In the genomic region with DNA sequence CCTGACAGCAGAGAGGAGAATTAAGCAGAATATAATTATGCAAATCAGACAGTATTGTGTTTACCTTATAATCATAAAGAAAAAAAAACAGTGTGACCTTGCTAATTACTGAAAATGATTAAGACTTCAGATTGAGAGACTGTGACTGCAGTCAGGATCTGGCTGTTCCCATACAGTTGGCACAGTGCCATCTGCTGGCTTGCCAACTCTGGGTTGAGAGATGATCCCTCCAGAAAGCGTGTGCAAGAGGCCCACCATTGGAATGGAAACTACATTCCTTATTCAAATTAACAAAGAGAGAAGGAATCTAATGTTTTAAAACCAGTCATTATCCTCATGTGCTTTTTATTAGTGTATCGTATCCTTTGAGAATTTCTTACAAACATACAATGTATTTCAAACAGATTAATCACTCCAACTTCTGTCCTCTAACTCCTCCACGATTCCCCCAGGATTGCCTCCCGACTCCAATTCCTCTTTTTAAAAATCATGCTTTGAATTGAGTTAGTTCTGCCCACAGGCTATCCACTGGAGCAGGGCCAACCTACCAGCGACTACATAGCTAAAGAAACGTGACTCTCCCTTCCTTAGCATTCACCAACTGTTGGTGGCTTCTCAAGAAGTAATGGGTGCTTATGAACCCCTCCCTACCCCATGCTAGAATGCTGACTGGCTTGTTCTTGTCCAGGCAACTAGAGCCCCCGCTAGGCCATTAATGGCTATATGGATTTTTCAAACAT, we compare ENCODE assay signal across 9 mouse cellular contexts.
A peak's percentile ranks its signal among the peaks of the same experiment; 100 is the strongest.
DNase-seq lines count a peak whose midpoint lies in the region; ATAC-seq and TF ChIP-seq lines count a peak whose summit lies in the region.
"Had no signal": no experiment of that assay in that cellular context is flagged by ENCODE, and none has a peak within 500 bp of the region (broad histone marks: within the 10 kb centered on the region; RNA-seq: fewer than 3 reads in every experiment).

No protein-coding gene starts in this region.

- peak; percentile 19 for DNase-seq in adrenal gland, postnatal 14 days
- DNase-seq in adrenal gland, adult 18-20 months (ENCODE audit: low spot score in 2 of 2), result no peak
- peak; percentile 38 for DNase-seq in kidney, postnatal 10 days
- DNase-seq in lung, postnatal 0 days (ENCODE audit: low spot score), result peak; percentile 21

- no peak overlapping the region for H3K9ac ChIP-seq in kidney, embryonic 14.5 days (ENCODE audit: low read depth, low read length)
- H3K9ac ChIP-seq in embryonic facial prominence, embryonic 13.5 days, result no peak overlapping the region
- H3K9ac ChIP-seq in lung, postnatal 0 days (replicated peaks; ENCODE audit: low read depth), result no peak overlapping the region
- H3K9ac ChIP-seq in intestine, embryonic 15.5 days, result no peak overlapping the region
- no peak overlapping the region for H3K9ac ChIP-seq in kidney, embryonic 15.5 days
- H3K9ac ChIP-seq: limb, embryonic 15.5 days had no signal

- TF ChIP-seq EP300 in lung, postnatal 0 days (IDR thresholded peaks at IDR 0.05), result no peak

- no peaks in the 10 kb centered on the region for H3K36me3 ChIP-seq in kidney, embryonic 14.5 days (ENCODE audit: control insufficient read depth, insufficient read depth, low read length)
- no peaks in the 10 kb centered on the region for H3K36me3 ChIP-seq in embryonic facial prominence, embryonic 13.5 days
- no peaks in the 10 kb centered on the region for H3K36me3 ChIP-seq in lung, postnatal 0 days (ENCODE audit: insufficient read depth, low read length)
- H3K36me3 ChIP-seq in intestine, embryonic 15.5 days, result no peaks in the 10 kb centered on the region
- H3K36me3 ChIP-seq in kidney, embryonic 15.5 days, result no peaks in the 10 kb centered on the region
- H3K36me3 ChIP-seq: limb, embryonic 15.5 days had no signal

- H3K27me3 ChIP-seq in kidney, embryonic 14.5 days (ENCODE audit: control insufficient read depth, insufficient read depth, low read length), result no peaks in the 10 kb centered on the region
- H3K27me3 ChIP-seq in embryonic facial prominence, embryonic 13.5 days, result no peaks in the 10 kb centered on the region
- H3K27me3 ChIP-seq in lung, postnatal 0 days (replicated peaks; ENCODE audit: insufficient read depth, low read length), result no peaks in the 10 kb centered on the region
- no peaks in the 10 kb centered on the region for H3K27me3 ChIP-seq in intestine, embryonic 15.5 days (replicated peaks)
- no peaks in the 10 kb centered on the region for H3K27me3 ChIP-seq in kidney, embryonic 15.5 days
- H3K27me3 ChIP-seq: limb, embryonic 15.5 days had no signal

- no peak overlapping the region for H3K4me2 ChIP-seq in kidney, embryonic 14.5 days (replicated peaks; ENCODE audit: low read depth, low read length)
- H3K4me2 ChIP-seq in embryonic facial prominence, embryonic 13.5 days, result no peak overlapping the region
- H3K4me2 ChIP-seq in lung, postnatal 0 days (replicated peaks; ENCODE audit: low read depth, low read length), result no peak overlapping the region
- H3K4me2 ChIP-seq in intestine, embryonic 15.5 days (replicated peaks), result no peak overlapping the region
- H3K4me2 ChIP-seq in kidney, embryonic 15.5 days, result no peak overlapping the region
- H3K4me2 ChIP-seq: limb, embryonic 15.5 days had no signal

- WGBS in kidney, embryonic 14.5 days, result 69% methylated on average over 7 of the region's 7 CpGs
- WGBS in embryonic facial prominence, embryonic 13.5 days, result 24% methylated on average over 7 of the region's 7 CpGs
- WGBS in lung, postnatal 0 days, result 61% methylated on average over 7 of the region's 7 CpGs
- 64% methylated on average over 7 of the region's 7 CpGs for WGBS in intestine, embryonic 15.5 days
- WGBS in kidney, embryonic 15.5 days, result 62% methylated on average over 7 of the region's 7 CpGs

- no peak for TF ChIP-seq CTCF in lung, postnatal 0 days (IDR thresholded peaks at IDR 0.05)

- H3K9me3 ChIP-seq in kidney, embryonic 14.5 days (ENCODE audit: control insufficient read depth, low read length), result no peaks in the 10 kb centered on the region
- no peaks in the 10 kb centered on the region for H3K9me3 ChIP-seq in embryonic facial prominence, embryonic 13.5 days
- no peaks in the 10 kb centered on the region for H3K9me3 ChIP-seq in lung, postnatal 0 days (ENCODE audit: low read length)
- H3K9me3 ChIP-seq in intestine, embryonic 15.5 days, result no peaks in the 10 kb centered on the region
- no peaks in the 10 kb centered on the region for H3K9me3 ChIP-seq in kidney, embryonic 15.5 days (replicated peaks)
- H3K9me3 ChIP-seq: limb, embryonic 15.5 days had no signal

- H3K4me3 ChIP-seq in kidney, embryonic 14.5 days (ENCODE audit: low read length), result no peak overlapping the region
- no peak overlapping the region for H3K4me3 ChIP-seq in embryonic facial prominence, embryonic 13.5 days
- no peak overlapping the region for H3K4me3 ChIP-seq in lung, postnatal 0 days (ENCODE audit: low read depth, low read length)
- no peak overlapping the region for H3K4me3 ChIP-seq in intestine, embryonic 15.5 days (replicated peaks)
- H3K4me3 ChIP-seq in kidney, embryonic 15.5 days (replicated peaks), result no peak overlapping the region
- H3K4me3 ChIP-seq: limb, embryonic 15.5 days had no signal

- ATAC-seq in kidney, embryonic 14.5 days (ENCODE audit: low FRiP score, low TSS enrichment), result no peak; the same call in 1 of the 2 replicates
- 0 out of 2 replicates have a peak, but pooled peaks have one; percentile 56 for ATAC-seq in embryonic facial prominence, embryonic 13.5 days (ENCODE audit: insufficient number of reproducible peaks, insufficient read depth, low FRiP score, low TSS enrichment, low read depth)
- no peak for ATAC-seq in lung, postnatal 0 days
- ATAC-seq in intestine, embryonic 15.5 days, result no peak
- no peak for ATAC-seq in kidney, embryonic 15.5 days (replicated peaks; ENCODE audit: low FRiP score)

- H3K27ac ChIP-seq in kidney, embryonic 14.5 days (ENCODE audit: low read depth, low read length), result no peak overlapping the region
- no peak overlapping the region; the same call in 1 of the 2 replicates for H3K27ac ChIP-seq in embryonic facial prominence, embryonic 13.5 days
- H3K27ac ChIP-seq in lung, postnatal 0 days (ENCODE audit: low read length), result no peak overlapping the region
- H3K27ac ChIP-seq in intestine, embryonic 15.5 days, result no peak overlapping the region
- H3K27ac ChIP-seq in kidney, embryonic 15.5 days, result no peak overlapping the region
- H3K27ac ChIP-seq: limb, embryonic 15.5 days had no signal

- H3K4me1 ChIP-seq in kidney, embryonic 14.5 days (ENCODE audit: control insufficient read depth, insufficient read depth, low read length), result no peaks in the 10 kb centered on the region
- H3K4me1 ChIP-seq in embryonic facial prominence, embryonic 13.5 days, result no peaks in the 10 kb centered on the region
- H3K4me1 ChIP-seq in lung, postnatal 0 days (ENCODE audit: insufficient read depth, low read depth, low read length), result no peaks in the 10 kb centered on the region
- H3K4me1 ChIP-seq in intestine, embryonic 15.5 days (replicated peaks), result no peaks in the 10 kb centered on the region
- no peaks in the 10 kb centered on the region for H3K4me1 ChIP-seq in kidney, embryonic 15.5 days
- H3K4me1 ChIP-seq: limb, embryonic 15.5 days had no signal

Comparison
In these comparisons a context has a peak if more than half of its experiments do, and no peak if none do; other contexts are left out.
1. DNase-seq: peak in adrenal gland, postnatal 14 days (single experiment), kidney, postnatal 10 days (single experiment) and lung, postnatal 0 days (single experiment); none in adrenal gland, adult 18-20 months (0 of 2).